25 mouse cellular contexts compared by ENCODE assay signal in the genomic region with DNA sequence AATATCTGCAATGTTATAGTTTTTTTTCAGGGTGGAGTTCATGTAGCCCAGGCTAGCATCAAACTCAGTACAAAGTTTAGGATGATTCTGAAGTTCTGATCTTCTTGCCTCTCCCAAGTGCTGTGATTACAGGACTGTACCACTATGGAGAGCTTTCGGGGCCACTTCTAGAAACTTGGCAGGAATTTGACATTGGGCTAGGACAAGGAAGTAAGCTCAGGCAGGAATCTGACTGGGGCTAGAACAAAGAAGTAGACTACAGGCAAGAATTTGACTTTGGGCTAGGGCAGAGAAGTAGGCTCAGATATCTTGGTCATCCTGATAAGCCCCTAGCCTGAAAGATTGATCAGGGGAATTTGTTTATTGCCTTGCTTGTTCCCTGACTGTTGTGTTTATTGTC.
DNase-seq lines count a peak whose midpoint lies in the region; TF ChIP-seq lines count a peak whose summit lies in the region.
"Had no signal": no experiment of that assay in that cellular context is flagged by ENCODE, and none has a peak within 500 bp of the region (broad histone marks: within the 10 kb centered on the region; RNA-seq: fewer than 3 reads in every experiment).

No protein-coding gene starts in this region.

- H3K9ac ChIP-seq in ES-E14 (ENCODE audit: insufficient read depth, low read depth, low read length, poor library complexity, severe bottlenecking), result no peak overlapping the region
- no peak overlapping the region for H3K9ac ChIP-seq in heart, adult 2 months (ENCODE audit: low read depth, low read length)

- 76% methylated on average over 1 of the region's 1 CpGs for WGBS in heart, adult 2 months

- H3K27me3 ChIP-seq in heart, adult 2 months (ENCODE audit: control insufficient read depth, insufficient read depth, low read length), result no peaks in the 10 kb centered on the region
- H3K27me3 ChIP-seq: CH12.LX, Patski had no signal

- DNase-seq in ES-CJ7 (ENCODE audit: low read depth, low spot score) (peak; percentile 57), ES-E14 (ENCODE audit: low read depth, low spot score) (no peak), R1 (ENCODE audit: low read depth, low spot score) (peak; percentile 58), ZHBTc4 (ENCODE audit: low read depth, low spot score) (peak; percentile 67)
- no peak for DNase-seq in heart, adult 2 months
- DNase-seq in c-Kit-positive CD71-positive TER-119-positive erythroid progenitor cells, embryonic 14.5 days (ENCODE audit: low spot score), result no peak
- DNase-seq in gastrocnemius, adult 8-10 months (ENCODE audit: low spot score in 2 of 2), result no peak
- no peak for DNase-seq in layer of hippocampus, adult 2 months (ENCODE audit: low spot score in 2 of 2)
- DNase-seq: adrenal gland, adult 2 months; adrenal gland, adult 8-10 months; adrenal gland, postnatal 10 days; adrenal gland, postnatal 14 days; adrenal gland, postnatal 25 days; adrenal gland, postnatal 36 days; B cell, adult 2 months; cerebellum, adult 11 months; cerebellum, adult 11-12 months; cerebellum, adult 18-20 months; cerebellum, adult 2 months; cerebellum, adult 8-10 months; cerebellum, adult 9-10 months; cerebellum, adult 9-11 months had no signal

- TF ChIP-seq EP300 in heart, adult 2 months (IDR thresholded peaks at IDR 0.05; ENCODE audit: insufficient read depth, low read depth, low read length), result no peak

- no peaks in the 10 kb centered on the region for H3K79me2 ChIP-seq in heart, adult 2 months (replicated peaks; ENCODE audit: control insufficient read depth, insufficient read depth, low read length)

- no peak for TF ChIP-seq POLR2A in heart, adult 2 months (IDR thresholded peaks at IDR 0.05; ENCODE audit: insufficient read depth, low read depth, low read length)

- H3K9me3 ChIP-seq in ES-E14 (ENCODE audit: control insufficient read depth, insufficient read depth, low read depth, low read length), result no peaks in the 10 kb centered on the region

- intact Hi-C loops in heart, adult 2 months (cut with DNase I), result no loop called here

- no peaks in the 10 kb centered on the region for H3K4me1 ChIP-seq in ES-E14 (ENCODE audit: control insufficient read depth in 2 of 2, insufficient read depth in 2 of 2, low read length in 2 of 2, poor library complexity in 1 of 2)
- no peaks in the 10 kb centered on the region for H3K4me1 ChIP-seq in heart, adult 2 months (ENCODE audit: control insufficient read depth, insufficient read depth, low read length)

- no peak overlapping the region for H3K4me3 ChIP-seq in ES-E14 (ENCODE audit: insufficient read depth in 1 of 2, low read depth in 1 of 2, low read length in 2 of 2, poor library complexity in 1 of 2, severe bottlenecking in 1 of 2)
- H3K4me3 ChIP-seq in heart, adult 2 months, result no peak overlapping the region
- H3K4me3 ChIP-seq in layer of hippocampus, adult 2 months, result no peak overlapping the region

- H3K27ac ChIP-seq in ES-E14 (ENCODE audit: insufficient read depth, low read depth, low read length, poor library complexity, severe bottlenecking), result no peak overlapping the region
- H3K27ac ChIP-seq in heart, adult 2 months, result no peak overlapping the region
- H3K27ac ChIP-seq in layer of hippocampus, adult 2 months, result no peak overlapping the region

- in situ Hi-C loops in ES-E14 (cut with MboI; ENCODE audit: low sequenced_read_pairs in 2 of 2, unreplicated experiment in 2 of 2), result no loop called here

- TF ChIP-seq CTCF in heart, adult 2 months (IDR thresholded peaks at IDR 0.05), result no peak
- no peak for TF ChIP-seq CTCF in layer of hippocampus, adult 2 months (conservative IDR thresholded peaks at IDR 0.05)

- no peaks in the 10 kb centered on the region for H3K36me3 ChIP-seq in ES-E14 (ENCODE audit: control insufficient read depth, insufficient read depth, low read length, poor library complexity, severe bottlenecking)
- no peaks in the 10 kb centered on the region for H3K36me3 ChIP-seq in heart, adult 2 months (ENCODE audit: control insufficient read depth, insufficient read depth, low read length)
- H3K36me3 ChIP-seq: G1E had no signal

TF ChIP-seq in ES-E14, 5 proteins besides CTCF, POLR2A, EP300 and RAD21:
- no peak for TF ChIP-seq ZC3H11A (IDR thresholded peaks at IDR 0.05; ENCODE audit: borderline replicate concordance, low read depth, low read length)
- 0 out of 2 replicates have a peak, but pooled peaks have one; percentile 22 for TF ChIP-seq ZNF384 (IDR thresholded peaks at IDR 0.05; ENCODE audit: low read depth, low read length)
- no peak for TF ChIP-seq MAFK (IDR thresholded peaks at IDR 0.05; ENCODE audit: insufficient read depth, low read depth, low read length)
- TF ChIP-seq HCFC1 (IDR thresholded peaks at IDR 0.05; ENCODE audit: borderline replicate concordance, insufficient read depth, low read length), result no peak
- no peak for TF ChIP-seq CHD2 (IDR thresholded peaks at IDR 0.05; ENCODE audit: low read depth, low read length)

Comparison
In these comparisons a context has a peak if more than half of its experiments do, and no peak if none do; other contexts are left out.
1. DNase-seq: peak in ES-CJ7 (single experiment), R1 (single experiment) and ZHBTc4 (single experiment); none in ES-E14 (single experiment), heart, adult 2 months (0 of 2), c-Kit-positive CD71-positive TER-119-positive erythroid progenitor cells, embryonic 14.5 days (single experiment), gastrocnemius, adult 8-10 months (0 of 2) and layer of hippocampus, adult 2 months (0 of 2).